Mouse (Mus musculus) brain, embryonic 18.5 days (tissue): ENCODE measurements around the gene H1foo.

ENCODE experiments used
- DNase-seq: peaks from one replicate; pipeline ENCODE4 v3.0.0-alpha.2; 2012; ENCODE audit warnings: low read depth, low spot score

Gene H1foo

GRCm38 (mm10) chr6:115961743-115962142 is 17.0 kb downstream of the H1foo start:
- no peak for DNase-seq

- no peak for DNase-seq
Measured at GRCm38 (mm10) chr6:115962439-115963085, 17.8 kb downstream of the H1foo start.

- DNase-seq = no peak
Measured at GRCm38 (mm10) chr6:115963656-115964055, 18.9 kb downstream of the H1foo start.

GRCm38 (mm10) chr6:115966227-115966966 is 21.7 kb downstream of the H1foo start:
- no peak for DNase-seq

GRCm38 (mm10) chr6:115967291-115967880 is 22.6 kb downstream of the H1foo start:
- DNase-seq = no peak

- DNase-seq = no peak
Measured at GRCm38 (mm10) chr6:115968086-115968485, 23.3 kb downstream of the H1foo start.

GRCm38 (mm10) chr6:115968700-115969099 is 24.0 kb downstream of the H1foo start:
- DNase-seq = no peak

GRCm38 (mm10) chr6:115969103-115969502 is 24.4 kb downstream of the H1foo start:
- no peak for DNase-seq

- DNase-seq = no peak
Measured at GRCm38 (mm10) chr6:115969952-115970351, 25.2 kb downstream of the H1foo start.

GRCm38 (mm10) chr6:115971273-115972060 is 26.7 kb downstream of the H1foo start:
- DNase-seq = no peak

GRCm38 (mm10) chr6:115972083-115972764 is 27.5 kb downstream of the H1foo start:
- DNase-seq = no peak

- no peak for DNase-seq
Measured at GRCm38 (mm10) chr6:115973139-115973875, 28.6 kb downstream of the H1foo start.

- DNase-seq = no peak
Measured at GRCm38 (mm10) chr6:115973881-115974662, 29.3 kb downstream of the H1foo start.

- DNase-seq = no peak
Measured at GRCm38 (mm10) chr6:115975606-115976005, 30.9 kb downstream of the H1foo start.

GRCm38 (mm10) chr6:115977810-115978209 is 33.1 kb downstream of the H1foo start:
- no peak for DNase-seq

GRCm38 (mm10) chr6:115978596-115978995 is 33.9 kb downstream of the H1foo start:
- DNase-seq = no peak

- no peak for DNase-seq
Measured at GRCm38 (mm10) chr6:115982889-115983288, 38.2 kb downstream of the H1foo start.

- DNase-seq = no peak
Measured at GRCm38 (mm10) chr6:115983306-115984038, 38.7 kb downstream of the H1foo start.

- no peak for DNase-seq
Measured at GRCm38 (mm10) chr6:115984580-115984979, 39.8 kb downstream of the H1foo start.
